Mouse (Mus musculus) cerebral cortex, adult 2 months (tissue): ENCODE data around the gene Wdr1.

ENCODE experiments used
- WGBS: fragments of 180-500 bp; shearing (Covaris S2); methylation state at CpG from one replicate; pipeline ENCODE4 v1.1.7; 2018; 5-methylcytosine and 5-hydroxymethylcytosine counted together

Wdr1 gene

GRCm38 (mm10) chr5:38544423-38545415 lies 18.3 kb downstream of the Wdr1 start:
- 31% methylated on average over 5 of the region's 5 CpGs for whole genome bisulfite sequencing

GRCm38 (mm10) chr5:38543496-38544217 lies 19.4 kb downstream of the Wdr1 start:
- 54% methylated on average over 4 of the region's 4 CpGs for WGBS

- WGBS: 94% methylated on average over 3 of the region's 3 CpGs
These were observed 21.3 kb downstream of the Wdr1 start for GRCm38 (mm10) chr5:38541728-38542127.

- WGBS: 91% methylated on average over 1 of the region's 1 CpGs
These were observed 22.1 kb downstream of the Wdr1 start for GRCm38 (mm10) chr5:38540898-38541297.

- WGBS: 59% methylated on average over 8 of the region's 8 CpGs
These were observed 24.5 kb downstream of the Wdr1 start for GRCm38 (mm10) chr5:38538508-38538907.

GRCm38 (mm10) chr5:38537845-38538244 lies 25.2 kb downstream of the Wdr1 start:
- WGBS: 55% methylated on average over 4 of the region's 4 CpGs

GRCm38 (mm10) chr5:38536822-38537221 lies 26.2 kb downstream of the Wdr1 start:
- WGBS: 67% methylated on average over 3 of the region's 3 CpGs

GRCm38 (mm10) chr5:38532084-38532483 lies 30.9 kb downstream of the Wdr1 start:
- WGBS: 54% methylated on average over 4 of the region's 4 CpGs

- WGBS: 72% methylated on average over 6 of the region's 6 CpGs
These were observed 33.1 kb downstream of the Wdr1 start for GRCm38 (mm10) chr5:38529724-38530428.

- WGBS: 92% methylated on average over 5 of the region's 5 CpGs
These were observed 40.0 kb downstream of the Wdr1 start for GRCm38 (mm10) chr5:38522977-38523376.

GRCm38 (mm10) chr5:38520838-38521237 lies 42.2 kb downstream of the Wdr1 start:
- 63% methylated on average over 1 of the region's 1 CpGs for WGBS

GRCm38 (mm10) chr5:38516267-38516666 lies 46.8 kb downstream of the Wdr1 start:
- WGBS: 42% methylated on average over 6 of the region's 6 CpGs

- 31% methylated on average over 2 of the region's 2 CpGs for WGBS
These were observed 50.0 kb downstream of the Wdr1 start for GRCm38 (mm10) chr5:38512991-38513390.

- WGBS: 92% methylated on average over 4 of the region's 4 CpGs
These were observed 53.5 kb downstream of the Wdr1 start for GRCm38 (mm10) chr5:38509568-38509967.

- WGBS: 77% methylated on average over 3 of the region's 3 CpGs
These were observed 57.6 kb downstream of the Wdr1 start for GRCm38 (mm10) chr5:38505435-38505765.

- 80% methylated on average over 6 of the region's 6 CpGs for WGBS
These were observed 58.1 kb downstream of the Wdr1 start for GRCm38 (mm10) chr5:38504747-38505434.

- WGBS: 69% methylated on average over 1 of the region's 1 CpGs
These were observed 58.9 kb downstream of the Wdr1 start for GRCm38 (mm10) chr5:38504116-38504515.

GRCm38 (mm10) chr5:38502992-38503391 lies 60.0 kb downstream of the Wdr1 start, which contains the start of gene Slc2a9:
Slc2a9 (minus strand) TSS chr5:38503143.
- 95% methylated on average over 4 of the region's 4 CpGs for WGBS

- WGBS: 95% methylated on average over 8 of the region's 8 CpGs
These were observed 63.0 kb downstream of the Wdr1 start for GRCm38 (mm10) chr5:38500043-38500442.

- whole genome bisulfite sequencing: 66% methylated on average over 7 of the region's 7 CpGs
These were observed 63.7 kb downstream of the Wdr1 start for GRCm38 (mm10) chr5:38499316-38499811.

- 70% methylated on average over 5 of the region's 5 CpGs for WGBS
These were observed 64.5 kb downstream of the Wdr1 start for GRCm38 (mm10) chr5:38498479-38498878.
